Mouse (Mus musculus): ENCODE measurements at regions not wholly inside any gene's neighbourhood (a gene's known extent, or its start where the extent isn't known, plus 50 kb on each side); places are given as distances from the start of the nearest gene placed in this dataset.

DNA sequence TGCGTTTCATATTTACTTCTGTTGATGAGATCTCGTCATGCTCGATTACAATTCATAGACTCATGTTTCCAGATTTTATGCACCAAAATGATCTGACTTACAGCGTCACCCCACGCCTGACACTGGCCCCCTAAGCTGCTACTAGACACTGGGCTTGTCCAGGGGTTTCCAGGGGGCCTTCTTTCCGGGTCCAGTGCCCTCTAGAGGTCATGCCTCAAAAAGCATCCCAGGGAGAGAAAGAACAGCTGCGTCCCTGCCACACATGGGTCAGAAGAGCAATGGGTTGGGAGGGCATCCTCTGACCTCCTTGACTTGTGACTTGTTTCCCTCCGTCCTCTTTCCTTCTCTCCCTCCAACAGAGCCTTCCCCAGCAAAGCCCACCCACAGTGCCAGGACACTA is 109.2 kb upstream of the Csf3r start:
- ATAC-seq (ENCODE audit: insufficient number of reproducible peaks, low FRiP score, low TSS enrichment, low read depth), result no peak
- Histone ChIP-seq H3K27me3 (ENCODE audit: control insufficient read depth, insufficient read depth, low read length) (peaks cover 12% of the 10 kb centered on the region), H3K27ac (replicated peaks; ENCODE audit: low read depth, low read length) (no peak overlapping the region), H3K4me1 (ENCODE audit: control insufficient read depth, insufficient read depth, low read length) (no peaks in the 10 kb centered on the region; the same call in 1 of the 2 replicates), H3K9ac (ENCODE audit: low read length) (no peak overlapping the region), H3K4me2 (ENCODE audit: low read depth, severe bottlenecking) (no peak overlapping the region), H3K36me3 (ENCODE audit: control insufficient read depth, insufficient read depth, low read length) (no peaks in the 10 kb centered on the region), H3K9me3 (ENCODE audit: control insufficient read depth, low read length) (no peaks in the 10 kb centered on the region), H3K4me3 (ENCODE audit: low read depth, low read length) (no peak overlapping the region)
- 29% methylated on average over 8 of the region's 8 CpGs for WGBS
- DNase-seq (ENCODE audit: low spot score), result peak; percentile 51

DNA sequence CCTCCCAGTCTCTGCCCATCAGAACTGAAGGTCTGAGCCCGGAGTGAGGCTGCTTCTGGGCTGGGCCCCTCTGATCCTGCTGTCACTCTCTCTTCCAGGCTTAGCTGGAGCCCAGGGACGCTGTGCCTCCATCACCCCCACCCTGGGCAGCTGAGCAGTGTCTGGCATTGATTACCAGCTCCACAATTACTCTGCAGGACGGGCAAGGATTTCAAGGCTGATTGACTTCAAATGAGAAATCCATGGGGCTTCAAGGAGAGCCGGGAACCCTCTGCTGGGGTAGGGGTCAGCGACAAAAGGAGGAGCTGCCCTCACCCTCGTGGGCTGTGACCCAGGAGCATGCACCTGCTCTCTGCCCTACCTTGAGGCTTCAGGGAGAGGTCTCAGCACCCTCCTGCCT is 107.1 kb upstream of the Csf3r start:
- no peak for ATAC-seq (ENCODE audit: insufficient number of reproducible peaks, low FRiP score, low TSS enrichment, low read depth)
- no peak overlapping the region for H3K4me3 ChIP-seq (ENCODE audit: low read depth, low read length)
- 17% methylated on average over 6 of the region's 6 CpGs for WGBS
- H3K36me3 ChIP-seq (ENCODE audit: control insufficient read depth, insufficient read depth, low read length), result no peaks in the 10 kb centered on the region
- peaks cover 11% of the 10 kb centered on the region for H3K27me3 ChIP-seq (ENCODE audit: control insufficient read depth, insufficient read depth, low read length)
- H3K4me2 ChIP-seq (ENCODE audit: low read depth, severe bottlenecking), result no peak overlapping the region
- H3K27ac ChIP-seq (replicated peaks; ENCODE audit: low read depth, low read length), result no peak overlapping the region
- DNase-seq (ENCODE audit: low spot score), result no peak
- H3K9ac ChIP-seq (ENCODE audit: low read length), result no peak overlapping the region
- H3K4me1 ChIP-seq (ENCODE audit: control insufficient read depth, insufficient read depth, low read length), result no peaks in the 10 kb centered on the region
- no peaks in the 10 kb centered on the region for H3K9me3 ChIP-seq (ENCODE audit: control insufficient read depth, low read length)

GRCm38 (mm10) chr4:125921550-125922316 is 102.6 kb upstream of the Csf3r start:
- Histone ChIP-seq H3K4me2 (ENCODE audit: low read depth, severe bottlenecking) (no peak overlapping the region), H3K27ac (replicated peaks; ENCODE audit: low read depth, low read length) (no peak overlapping the region), H3K27me3 (ENCODE audit: control insufficient read depth, insufficient read depth, low read length) (peaks cover 4% of the 10 kb centered on the region; the same call in 1 of the 2 replicates), H3K9me3 (ENCODE audit: control insufficient read depth, low read length) (no peaks in the 10 kb centered on the region), H3K4me1 (ENCODE audit: control insufficient read depth, insufficient read depth, low read length) (no peaks in the 10 kb centered on the region), H3K9ac (ENCODE audit: low read length) (no peak overlapping the region), H3K36me3 (ENCODE audit: control insufficient read depth, insufficient read depth, low read length) (no peaks in the 10 kb centered on the region), H3K4me3 (ENCODE audit: low read depth, low read length) (no peak overlapping the region)
- 13% methylated on average over 19 of the region's 19 CpGs for WGBS
- ATAC-seq (ENCODE audit: insufficient number of reproducible peaks, low FRiP score, low TSS enrichment, low read depth), result no peak
- peak; percentile 81 for DNase-seq (ENCODE audit: low spot score)

DNA sequence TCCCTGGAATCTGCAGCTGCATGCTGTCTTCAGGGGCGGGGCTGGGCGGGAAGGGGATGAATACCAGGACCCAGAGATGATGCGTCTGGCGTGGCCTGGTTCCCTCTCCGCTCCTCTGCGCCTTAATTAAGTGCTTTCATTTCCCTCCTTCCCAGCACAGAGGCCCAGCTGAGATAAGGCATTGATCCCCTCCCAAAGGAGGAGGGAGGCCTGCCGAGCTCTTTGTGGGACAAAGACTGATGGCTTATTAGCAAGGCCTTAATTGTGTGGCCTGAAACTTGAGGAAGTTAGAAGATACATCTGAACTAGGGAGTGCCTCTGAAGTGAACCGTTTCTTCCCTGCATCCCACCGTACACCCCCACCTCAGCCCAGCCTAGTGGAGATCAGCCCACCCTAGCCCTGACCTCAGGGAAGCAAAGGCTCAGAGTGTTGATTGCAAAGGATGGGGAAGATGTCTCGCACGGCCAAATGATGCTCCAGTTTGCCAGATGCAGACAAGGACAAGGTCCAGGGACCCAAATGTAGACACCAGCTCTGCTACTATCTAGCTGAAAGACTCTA is 102.0 kb upstream of the Csf3r start:
- Histone ChIP-seq H3K27me3 (ENCODE audit: control insufficient read depth, insufficient read depth, low read length) (peaks cover 4% of the 10 kb centered on the region; the same call in 1 of the 2 replicates), H3K9me3 (ENCODE audit: control insufficient read depth, low read length) (no peaks in the 10 kb centered on the region), H3K4me3 (ENCODE audit: low read depth, low read length) (no peak overlapping the region), H3K36me3 (ENCODE audit: control insufficient read depth, insufficient read depth, low read length) (no peaks in the 10 kb centered on the region), H3K4me1 (ENCODE audit: control insufficient read depth, insufficient read depth, low read length) (no peaks in the 10 kb centered on the region), H3K27ac (replicated peaks; ENCODE audit: low read depth, low read length) (no peak overlapping the region), H3K9ac (ENCODE audit: low read length) (no peak overlapping the region), H3K4me2 (ENCODE audit: low read depth, severe bottlenecking) (no peak overlapping the region)
- 12% methylated on average over 11 of the region's 11 CpGs for WGBS
- DNase-seq (ENCODE audit: low spot score) (no peak), ATAC-seq (ENCODE audit: insufficient number of reproducible peaks, low FRiP score, low TSS enrichment, low read depth) (no peak)

GRCm38 (mm10) chr4:125923225-125923624 is 101.1 kb upstream of the Csf3r start:
- ATAC-seq (ENCODE audit: insufficient number of reproducible peaks, low FRiP score, low TSS enrichment, low read depth) (no peak), DNase-seq (ENCODE audit: low spot score) (no peak)
- H3K36me3 ChIP-seq (ENCODE audit: control insufficient read depth, insufficient read depth, low read length), result no peaks in the 10 kb centered on the region
- no peaks in the 10 kb centered on the region for H3K4me1 ChIP-seq (ENCODE audit: control insufficient read depth, insufficient read depth, low read length)
- H3K27ac ChIP-seq (replicated peaks; ENCODE audit: low read depth, low read length), result no peak overlapping the region
- no peak overlapping the region for H3K9ac ChIP-seq (ENCODE audit: low read length)
- no peak overlapping the region for H3K4me3 ChIP-seq (ENCODE audit: low read depth, low read length)
- WGBS, result 59% methylated on average over 7 of the region's 7 CpGs
- no peaks in the 10 kb centered on the region for H3K9me3 ChIP-seq (ENCODE audit: control insufficient read depth, low read length)
- peaks cover 4% of the 10 kb centered on the region; the same call in 1 of the 2 replicates for H3K27me3 ChIP-seq (ENCODE audit: control insufficient read depth, insufficient read depth, low read length)
- no peak overlapping the region for H3K4me2 ChIP-seq (ENCODE audit: low read depth, severe bottlenecking)

GRCm38 (mm10) chr4:125928196-125928595 is 96.2 kb upstream of the Csf3r start:
- Histone ChIP-seq H3K4me1 (ENCODE audit: control insufficient read depth, insufficient read depth, low read length) (no peaks in the 10 kb centered on the region), H3K27me3 (ENCODE audit: control insufficient read depth, insufficient read depth, low read length) (no peaks in the 10 kb centered on the region), H3K9ac (ENCODE audit: low read length) (no peak overlapping the region), H3K4me3 (ENCODE audit: low read depth, low read length) (no peak overlapping the region), H3K36me3 (ENCODE audit: control insufficient read depth, insufficient read depth, low read length) (no peaks in the 10 kb centered on the region), H3K4me2 (ENCODE audit: low read depth, severe bottlenecking) (no peak overlapping the region), H3K27ac (replicated peaks; ENCODE audit: low read depth, low read length) (no peak overlapping the region), H3K9me3 (ENCODE audit: control insufficient read depth, low read length) (no peaks in the 10 kb centered on the region)
- ATAC-seq (ENCODE audit: insufficient number of reproducible peaks, low FRiP score, low TSS enrichment, low read depth) (no peak), DNase-seq (ENCODE audit: low spot score) (no peak)
- WGBS, result 61% methylated on average over 4 of the region's 4 CpGs

DNA sequence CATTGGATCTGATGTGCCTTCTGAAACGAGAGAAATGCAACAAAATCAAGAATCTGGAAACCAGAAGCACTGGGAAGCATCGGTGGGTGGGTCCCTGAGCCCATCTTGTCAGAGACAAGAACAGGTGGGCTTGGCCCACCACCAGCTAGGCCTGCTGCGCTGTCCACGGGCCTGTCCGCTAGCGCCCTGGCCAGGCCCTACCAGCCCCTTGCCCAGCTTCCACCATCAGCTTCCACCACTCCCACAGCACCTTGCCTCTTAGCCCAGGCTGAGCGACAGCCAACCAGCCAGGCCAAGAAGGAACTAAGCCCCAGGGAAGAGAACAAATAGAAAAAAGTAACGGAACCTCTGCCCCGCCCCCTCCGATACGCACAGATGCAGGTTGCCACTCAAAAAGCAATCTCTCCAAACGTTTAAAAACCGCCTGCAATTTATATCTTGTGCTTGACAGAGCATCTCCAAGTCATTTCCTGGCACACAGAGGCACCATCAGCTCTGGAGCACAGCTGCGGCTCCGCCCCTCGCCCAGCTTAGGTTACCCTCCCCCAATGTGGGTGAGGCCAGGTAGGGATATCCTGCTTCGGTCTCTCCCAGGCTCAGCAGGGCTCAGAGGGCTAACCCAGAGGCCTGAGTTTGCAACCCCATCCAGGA is 95.1 kb upstream of the Csf3r start:
- H3K4me3 ChIP-seq (ENCODE audit: low read depth, low read length), result no peak overlapping the region
- H3K4me1 ChIP-seq (ENCODE audit: control insufficient read depth, insufficient read depth, low read length), result no peaks in the 10 kb centered on the region
- WGBS, result 65% methylated on average over 17 of the region's 17 CpGs
- H3K9ac ChIP-seq (ENCODE audit: low read length), result no peak overlapping the region
- no peak overlapping the region for H3K4me2 ChIP-seq (ENCODE audit: low read depth, severe bottlenecking)
- ATAC-seq (ENCODE audit: insufficient number of reproducible peaks, low FRiP score, low TSS enrichment, low read depth), result no peak
- no peak for DNase-seq (ENCODE audit: low spot score)
- no peaks in the 10 kb centered on the region for H3K9me3 ChIP-seq (ENCODE audit: control insufficient read depth, low read length)
- no peak overlapping the region for H3K27ac ChIP-seq (replicated peaks; ENCODE audit: low read depth, low read length)
- no peaks in the 10 kb centered on the region for H3K27me3 ChIP-seq (ENCODE audit: control insufficient read depth, insufficient read depth, low read length)
- no peaks in the 10 kb centered on the region for H3K36me3 ChIP-seq (ENCODE audit: control insufficient read depth, insufficient read depth, low read length)

DNA sequence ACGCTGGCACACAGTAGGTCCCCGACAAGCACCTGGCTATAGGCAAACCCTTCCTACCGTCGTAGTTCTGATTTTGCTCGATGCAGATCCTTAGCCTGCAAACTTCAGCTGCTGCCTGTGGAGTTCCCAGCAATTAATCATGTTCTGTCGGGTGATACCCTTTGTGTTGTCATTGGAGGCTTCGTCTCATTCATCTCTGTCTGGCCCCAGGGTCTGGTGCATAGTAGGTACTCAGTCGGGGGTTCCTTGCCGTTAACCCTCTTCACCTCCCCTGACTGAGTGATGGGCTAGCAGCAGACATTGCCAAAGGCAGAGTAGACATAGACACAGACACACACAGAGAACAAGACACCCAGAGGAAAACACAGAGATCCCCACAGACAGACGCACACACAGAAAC is 93.6 kb upstream of the Csf3r start:
- Histone ChIP-seq H3K9me3 (ENCODE audit: control insufficient read depth, low read length) (no peaks in the 10 kb centered on the region), H3K9ac (ENCODE audit: low read length) (no peak overlapping the region), H3K27ac (replicated peaks; ENCODE audit: low read depth, low read length) (no peak overlapping the region), H3K36me3 (ENCODE audit: control insufficient read depth, insufficient read depth, low read length) (no peaks in the 10 kb centered on the region), H3K4me2 (ENCODE audit: low read depth, severe bottlenecking) (no peak overlapping the region), H3K4me1 (ENCODE audit: control insufficient read depth, insufficient read depth, low read length) (no peaks in the 10 kb centered on the region), H3K4me3 (ENCODE audit: low read depth, low read length) (no peak overlapping the region), H3K27me3 (ENCODE audit: control insufficient read depth, insufficient read depth, low read length) (no peaks in the 10 kb centered on the region)
- ATAC-seq (ENCODE audit: insufficient number of reproducible peaks, low FRiP score, low TSS enrichment, low read depth), result no peak
- WGBS, result 38% methylated on average over 10 of the region's 10 CpGs
- no peak for DNase-seq (ENCODE audit: low spot score)

All from limb, embryonic 11.5 days (tissue).